Mouse (Mus musculus) liver, embryonic 14.5 days (tissue): ENCODE results near the gene Mtmr6. TPM values are rescaled to one million over a fixed set of nuclear protein-coding genes. Genes with fewer than 3 reads are reported as not detected.

Experiments
- ATAC-seq: fragments of 200-750 bp; cut with Nextera tagmentation; 2 replicates; pipeline ENCODE4 v1.8.0; 2017; ENCODE audit warnings: moderate number of reproducible peaks, mild to moderate bottlenecking, moderate library complexity; ENCODE audit not compliant: insufficient read depth
- DNase-seq, 3 experiments: peaks; one replicate each; pipeline ENCODE4 v3.0.0-alpha.2; 2012 to 2013; ENCODE audit warnings: low read depth in 3 of 3, low spot score in 3 of 3
- H3K27ac ChIP-seq: fragments of 300-500 bp; sonication (generic); 2 replicates; pipeline ENCODE4 v1.5.1; 2014; ENCODE audit warnings: moderate library complexity, mild to moderate bottlenecking, control low read depth, inconsistent platforms
- H3K27me3 ChIP-seq: fragments of 300-500 bp; sonication (generic); 2 replicates; pipeline ENCODE4 v1.6.1; 2014; ENCODE audit warnings: mild to moderate bottlenecking, low read length, moderate library complexity; ENCODE audit not compliant: control insufficient read depth, insufficient read depth
- H3K36me3 ChIP-seq: fragments of 300-500 bp; sonication (generic); replicated peaks from 2 replicates; pipeline ENCODE4 v1.6.1; 2014; ENCODE audit warnings: low read depth; ENCODE audit not compliant: control insufficient read depth, insufficient read depth
- H3K4me1 ChIP-seq, 2 experiments: fragments of 200-500 bp in 1 of 2; fragments of 300-500 bp in 1 of 2; sonication (generic) in 1 of 2; replicated peaks; 2 replicates each; pipeline ENCODE4 v1.6.1; 2012 to 2014; ENCODE audit warnings: antibody characterized with exemption in 1 of 2, inconsistent platforms in 1 of 2, low read length in 1 of 2; ENCODE audit not compliant: control insufficient read depth in 2 of 2, insufficient read depth in 2 of 2
- H3K4me2 ChIP-seq: fragments of 300-500 bp; sonication (generic); 2 replicates; pipeline ENCODE4 v1.6.1; 2014; ENCODE audit warnings: low read depth, mild to moderate bottlenecking, control low read depth, moderate library complexity
- H3K4me3 ChIP-seq, 2 experiments: fragments of 200-500 bp in 1 of 2; fragments of 300-500 bp in 1 of 2; sonication (generic) in 1 of 2; 2 replicates each; pipeline ENCODE4 v1.5.1; 2012 to 2014; ENCODE audit warnings: low read depth in 2 of 2, low read length in 2 of 2, mild to moderate bottlenecking in 2 of 2, control low read depth in 1 of 2, inconsistent platforms in 1 of 2, moderate library complexity in 1 of 2; ENCODE audit not compliant: insufficient read depth in 1 of 2
- H3K9ac ChIP-seq: fragments of 300-500 bp; sonication (generic); replicated peaks from 2 replicates; pipeline ENCODE4 v1.6.1; 2014; ENCODE audit warnings: mild to moderate bottlenecking, control low read depth, moderate library complexity
- H3K9me3 ChIP-seq: fragments of 300-500 bp; sonication (generic); 2 replicates; pipeline ENCODE4 v1.6.1; 2016; ENCODE audit warnings: low read length, mixed read lengths; ENCODE audit not compliant: control insufficient read depth
- CTCF ChIP-seq: IDR thresholded peaks from 2 replicates; pipeline ENCODE4 v1.5.1; 2016; ENCODE audit warnings: antibody characterized with exemption, low read depth, control low read depth
- EP300 ChIP-seq: IDR thresholded peaks from 2 replicates; pipeline ENCODE4 v1.6.1; 2016; ENCODE audit warnings: antibody characterized with exemption, low read depth
- WGBS: fragments of 180-500 bp; shearing (Covaris S2); extraction: QIAGEN DNeasy Blood & Tissue Kit; methylation state at CpG from one replicate; pipeline ENCODE4 v1.1.7; 2014; ENCODE audit not compliant: insufficient replicate concordance; 5-methylcytosine and 5-hydroxymethylcytosine counted together
- polyA plus RNA-seq, 2 experiments: library from polyadenylated mRNA; depleted of rRNA in 1 of 2; stranded (reverse) in 1 of 2; unstranded in 1 of 2; fragments of >200 nt; fragmentation: Nextera tagmentation in 1 of 2; extraction: Ambion mirVana in 1 of 2; gene quantifications; 2 replicates each; pipeline versions ENCODE4 v1.2.1 to v1.2.3; 2012 to 2014

The Mtmr6 gene
- 5.1 and 7.8 TPM in 2 replicates for polyA plus RNA-seq (2012; rRNA removed)
- polyA plus RNA-seq (2014; fragmentation: Nextera tagmentation; extraction: Ambion mirVana) = 13.4 and 14.0 TPM in 2 replicates

DNA sequence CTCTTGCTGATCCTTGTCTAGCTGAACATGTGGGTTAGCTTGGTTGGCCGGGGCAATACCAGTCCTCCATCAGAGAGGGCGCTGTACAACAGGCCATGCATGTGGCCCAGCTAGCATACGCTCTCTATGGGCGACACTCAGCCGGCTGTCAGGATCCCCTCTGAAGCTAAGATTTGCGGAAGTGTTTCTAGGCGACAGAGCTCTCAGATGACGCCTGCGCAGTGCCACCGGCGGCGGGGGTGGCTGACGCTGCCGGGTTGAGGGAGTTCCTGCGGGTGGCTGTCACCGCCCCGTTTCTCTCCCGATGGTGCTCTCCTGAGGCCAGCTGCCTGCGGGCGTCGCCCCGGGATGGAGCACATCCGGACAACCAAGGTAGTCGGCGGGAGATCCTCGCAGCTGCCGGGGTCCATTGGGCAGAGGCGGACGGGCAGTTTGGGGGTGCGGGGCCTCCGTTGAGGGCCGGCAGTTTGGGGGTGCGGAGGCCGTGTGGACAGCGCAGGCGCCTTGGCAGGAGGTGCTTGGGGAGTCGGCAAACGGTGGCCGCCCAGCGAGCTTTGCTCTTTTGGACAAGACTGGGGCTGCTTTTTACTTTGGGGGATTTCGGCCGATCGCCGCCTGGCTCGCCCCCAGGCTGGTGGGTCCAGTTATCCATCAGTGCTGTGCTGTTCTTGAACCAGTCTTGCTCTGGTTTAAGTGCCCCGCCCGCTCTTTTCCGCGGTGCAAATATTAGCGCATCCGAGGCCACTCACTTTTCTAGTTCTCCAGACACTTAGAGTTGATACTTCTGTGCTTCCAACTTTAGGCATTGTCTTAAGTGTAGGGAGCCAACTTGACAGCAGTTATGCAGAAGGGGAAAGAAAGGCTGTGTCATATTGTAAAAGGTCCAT lies at the start of gene Mtmr6:
Gene Mtmr6, plus strand, starts transcription at position 239 of the 887 bp plus-strand sequence.
- DNase-seq = peak; percentile 97 to 98 (median 97)
- H3K9ac ChIP-seq = peak within 1 kb of the TSS; percentile 80
- under 1% methylated on average over 51 of the region's 51 CpGs for WGBS
- TF ChIP-seq EP300 (no peak), CTCF (peak; percentile 99)
- H3K36me3 ChIP-seq = no peaks in the 10 kb centered on the region
- peaks cover 3 to 13% of the 10 kb centered on the region in 2 experiments for H3K4me1 ChIP-seq
- H3K27me3 ChIP-seq = no peaks in the 10 kb centered on the region
- H3K4me2 ChIP-seq = peak within 1 kb of the TSS; percentile 86
- peak within 1 kb of the TSS; percentile 83 to 91 for H3K4me3 ChIP-seq
- ATAC-seq = peak; percentile 100
- H3K9me3 ChIP-seq = no peaks in the 10 kb centered on the region
- H3K27ac ChIP-seq = peak within 1 kb of the TSS; percentile 67

DNA sequence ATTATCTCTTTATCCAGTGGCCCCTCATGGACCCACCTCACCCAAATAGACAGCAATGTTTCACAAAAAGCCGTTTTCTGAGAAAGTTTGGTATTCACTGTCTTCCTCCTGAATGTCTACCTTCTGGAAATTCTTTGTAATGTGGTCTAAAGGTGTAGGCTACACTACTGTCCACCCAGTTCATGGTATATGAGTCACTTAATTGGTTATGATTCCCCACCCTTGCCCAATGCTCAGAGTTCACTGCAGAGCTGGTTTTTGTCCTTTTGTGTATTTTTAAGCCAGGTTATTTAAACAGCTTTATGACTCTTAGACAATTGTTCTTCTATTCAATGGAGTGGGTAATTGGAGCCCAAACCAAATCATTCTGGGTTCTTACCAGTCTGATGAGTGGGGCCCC lies 48.9 kb upstream of the Mtmr6 start:
- Histone ChIP-seq H3K9ac (no peak overlapping the region), H3K36me3 (peaks cover 9% of the 10 kb centered on the region), H3K27ac (no peak overlapping the region), H3K4me2 (no peak overlapping the region), H3K4me1 (no peaks in the 10 kb centered on the region), H3K27me3 (no peaks in the 10 kb centered on the region), H3K9me3 (no peaks in the 10 kb centered on the region), H3K4me3 (no peak overlapping the region)
- DNase-seq (no peak), ATAC-seq (no peak)
- TF ChIP-seq CTCF (no peak), EP300 (no peak)
- 76% methylated on average over 1 of the region's 1 CpGs for WGBS

DNA sequence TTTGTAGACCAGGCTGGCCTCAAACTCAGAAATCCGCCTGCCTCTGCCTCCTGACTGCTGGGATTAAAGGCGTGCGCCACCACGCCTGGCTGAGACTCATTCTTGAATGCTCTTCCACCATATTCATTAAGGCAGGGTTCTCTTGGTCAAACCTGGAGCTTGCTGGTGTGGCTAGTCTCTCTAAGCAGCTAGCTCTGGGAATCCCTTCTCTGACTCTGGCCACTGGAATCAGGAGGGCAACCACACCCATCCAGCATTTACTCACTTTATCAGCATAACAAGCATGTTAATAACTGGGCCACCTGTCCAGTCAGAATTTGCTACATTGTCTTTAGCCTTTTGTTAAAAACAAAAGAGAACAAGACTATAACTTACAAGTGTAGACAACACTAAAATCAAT lies 47.4 kb upstream of the Mtmr6 start:
- 89% methylated on average over 4 of the region's 4 CpGs for WGBS
- no peak for TF ChIP-seq CTCF
- Histone ChIP-seq H3K27me3 (no peaks in the 10 kb centered on the region), H3K36me3 (peaks cover 13% of the 10 kb centered on the region), H3K4me2 (no peak overlapping the region), H3K9me3 (no peaks in the 10 kb centered on the region), H3K9ac (no peak overlapping the region), H3K4me3 (no peak overlapping the region), H3K27ac (no peak overlapping the region), H3K4me1 (no peaks in the 10 kb centered on the region)
- no peak for DNase-seq
- ATAC-seq = no peak

DNA sequence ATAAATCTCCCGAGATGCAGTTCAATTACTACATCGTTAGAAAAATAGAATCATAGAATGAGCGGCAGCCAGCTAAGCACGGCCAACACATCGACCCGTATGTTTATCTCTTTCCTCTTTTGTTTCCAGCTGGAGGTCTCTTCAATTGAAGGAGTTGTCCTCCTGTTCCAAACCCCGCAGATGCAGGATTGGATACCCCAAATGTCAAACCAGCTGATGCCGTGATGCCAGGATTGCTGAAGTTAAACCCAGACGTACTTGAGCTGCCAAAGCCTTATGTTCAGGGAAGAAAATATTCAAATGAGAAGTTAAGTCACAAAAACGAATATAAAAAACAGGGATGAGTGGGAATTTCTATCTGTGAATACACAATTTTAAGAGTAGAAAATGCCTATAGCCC lies 45.1 kb upstream of the Mtmr6 start:
- Histone ChIP-seq H3K27me3 (no peaks in the 10 kb centered on the region), H3K4me1 (no peaks in the 10 kb centered on the region), H3K4me2 (no peak overlapping the region), H3K27ac (no peak overlapping the region), H3K9ac (no peak overlapping the region), H3K4me3 (no peak overlapping the region), H3K9me3 (no peaks in the 10 kb centered on the region), H3K36me3 (peaks cover 13% of the 10 kb centered on the region)
- 80% methylated on average over 10 of the region's 10 CpGs for WGBS
- TF ChIP-seq EP300 = no peak
- no peak for TF ChIP-seq CTCF
- DNase-seq = no peak
- ATAC-seq = no peak

DNA sequence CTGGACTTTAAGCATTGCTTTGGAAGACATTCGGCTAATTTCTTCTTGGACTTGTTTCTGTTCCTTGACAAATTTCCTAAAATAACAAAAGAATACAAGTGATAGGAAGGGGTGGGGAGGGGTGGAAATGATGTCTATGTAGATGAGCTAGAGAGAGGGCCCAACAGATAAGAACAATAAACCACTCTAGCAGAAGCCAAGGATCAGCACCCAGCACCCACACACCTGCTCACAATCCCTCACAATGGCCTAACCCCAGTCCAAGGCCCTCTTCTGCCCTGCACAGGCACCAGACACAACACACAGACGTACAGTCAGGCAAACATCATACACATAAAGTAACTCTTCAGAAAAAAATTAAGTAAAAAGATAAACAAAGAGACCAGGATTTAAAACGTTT lies 26.5 kb upstream of the Mtmr6 start:
- WGBS = 59% methylated on average over 3 of the region's 3 CpGs
- Histone ChIP-seq H3K4me2 (no peak overlapping the region), H3K27ac (no peak overlapping the region), H3K9me3 (no peaks in the 10 kb centered on the region), H3K4me3 (no peak overlapping the region), H3K9ac (no peak overlapping the region), H3K36me3 (peaks cover 28% of the 10 kb centered on the region), H3K4me1 (no peaks in the 10 kb centered on the region), H3K27me3 (no peaks in the 10 kb centered on the region)
- DNase-seq (no peak), ATAC-seq (no peak)
- TF ChIP-seq EP300 = no peak
